In the genomic region with DNA sequence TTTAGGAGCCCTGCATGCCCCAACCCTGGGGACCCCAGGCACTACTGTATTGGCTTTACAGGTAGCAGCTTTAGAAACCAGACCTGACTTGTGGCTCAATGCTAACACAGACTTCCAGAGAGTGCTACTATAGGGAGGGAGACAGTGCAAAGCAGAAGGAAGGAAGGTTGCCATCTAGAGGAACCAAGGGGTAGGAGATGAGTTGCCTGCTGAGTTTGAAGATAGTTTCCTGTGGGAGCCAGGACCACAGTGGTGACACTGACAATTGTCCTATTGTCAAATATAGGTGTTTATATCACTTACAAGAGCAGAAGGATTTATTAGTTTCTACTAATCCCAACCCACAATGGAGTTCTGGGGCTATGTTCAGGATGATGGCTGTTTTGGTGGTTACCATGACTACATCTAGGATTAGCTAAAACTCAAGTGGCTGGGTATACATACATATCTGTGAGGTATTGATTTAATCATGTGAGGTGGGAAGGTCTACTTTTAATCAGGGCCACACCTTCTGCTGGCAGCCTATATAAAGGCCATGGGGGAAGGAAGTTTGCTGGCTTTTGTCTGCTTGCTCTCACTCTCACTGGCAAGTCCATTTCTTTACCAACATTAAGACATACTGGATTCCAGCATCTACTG, we compare ENCODE assay signal across 9 mouse cellular contexts. TPM values are rescaled to one million over a fixed set of nuclear protein-coding genes. Genes with fewer than 3 reads are reported as not detected.
DNase-seq lines count a peak whose midpoint lies in the region; ATAC-seq lines count a peak whose summit lies in the region.
"Had no signal": no experiment of that assay in that cellular context is flagged by ENCODE, and none has a peak within 500 bp of the region (broad histone marks: within the 10 kb centered on the region; RNA-seq: fewer than 3 reads in every experiment).

No protein-coding gene starts in this region.

- peak; percentile 12 to 34 for DNase-seq in cerebellum, adult 18-20 months
- no peak for DNase-seq in cerebellum, adult 9-11 months
- DNase-seq in kidney, adult 8-10 months: peak; percentile 20 to 24
- peak; percentile 24 to 33 for DNase-seq in CD8-positive naive resting alpha-beta T cell, adult 2 months (ENCODE audit: low read depth in 2 of 2, low spot score in 2 of 2)
- DNase-seq in gastrocnemius, postnatal 36 days: no peak

- H3K4me1 ChIP-seq in kidney, embryonic 15.5 days: no peaks in the 10 kb centered on the region
- no peaks in the 10 kb centered on the region for H3K4me1 ChIP-seq in neural tube, embryonic 15.5 days

- no peaks in the 10 kb centered on the region for H3K27me3 ChIP-seq in kidney, embryonic 15.5 days
- no peaks in the 10 kb centered on the region for H3K27me3 ChIP-seq in neural tube, embryonic 15.5 days (replicated peaks)

- H3K9ac ChIP-seq in kidney, embryonic 15.5 days: no peak overlapping the region
- no peak overlapping the region for H3K9ac ChIP-seq in neural tube, embryonic 15.5 days (replicated peaks)

- H3K9me3 ChIP-seq in kidney, embryonic 15.5 days (replicated peaks): no peaks in the 10 kb centered on the region
- H3K9me3 ChIP-seq in neural tube, embryonic 15.5 days (replicated peaks): no peaks in the 10 kb centered on the region
- H3K9me3 ChIP-seq: G1E had no signal

- ATAC-seq in kidney, embryonic 15.5 days (replicated peaks; ENCODE audit: low FRiP score): no peak
- peak; percentile 75 to 80 for ATAC-seq in hematopoietic stem cell, adult 5-6 weeks (replicated peaks in 1 of 2; ENCODE audit: insufficient read depth in 1 of 2, low FRiP score in 2 of 2, low TSS enrichment in 1 of 2, low read depth in 1 of 2, poor library complexity in 2 of 2, severe bottlenecking in 2 of 2)
- peak; percentile 57; the same call in 1 of the 2 replicates for ATAC-seq in neural tube, embryonic 15.5 days (ENCODE audit: low FRiP score)

- H3K4me3 ChIP-seq in kidney, embryonic 15.5 days (replicated peaks): no peak overlapping the region
- no peak overlapping the region for H3K4me3 ChIP-seq in neural tube, embryonic 15.5 days (replicated peaks)

- H3K27ac ChIP-seq in kidney, embryonic 15.5 days: no peak overlapping the region
- H3K27ac ChIP-seq in neural tube, embryonic 15.5 days (replicated peaks): no peak overlapping the region

- intact Hi-C loops in gastrocnemius, postnatal 36 days (cut with DNase I): loop anchor here (1.0 kb wide), 1 partner anchor 165 kb away; a partner anchor contains a TSS

- H3K4me2 ChIP-seq in kidney, embryonic 15.5 days: no peak overlapping the region
- H3K4me2 ChIP-seq in neural tube, embryonic 15.5 days: no peak overlapping the region

- no peaks in the 10 kb centered on the region for H3K36me3 ChIP-seq in kidney, embryonic 15.5 days
- H3K36me3 ChIP-seq in neural tube, embryonic 15.5 days: no peaks in the 10 kb centered on the region
- H3K36me3 ChIP-seq: G1E had no signal

RNA-seq across cellular contexts. Expression of a gene that starts 20.1 kb away (rescaled TPM):
- polyA plus RNA-seq in kidney, embryonic 15.5 days (2015; fragmentation: Nextera tagmentation; extraction: Ambion mirVana): 14.0 and 14.4 TPM in 2 replicates
- 27.3 and 37.4 TPM in 2 replicates for total RNA-seq in hematopoietic stem cell, adult 5-6 weeks (2017)
- polyA plus RNA-seq in neural tube, embryonic 15.5 days (2015; fragmentation: Nextera tagmentation; extraction: Ambion mirVana): 50.4 and 57.4 TPM in 2 replicates
- total RNA-seq in gastrocnemius, postnatal 36 days (2021): 1 to 10 TPM; 1.8 to 2.2 TPM
- polyA plus RNA-seq: G1E had no signal

RNA-seq across cellular contexts. Expression of a gene that starts 37.8 kb away (rescaled TPM):
- polyA plus RNA-seq in kidney, embryonic 15.5 days (2015; fragmentation: Nextera tagmentation; extraction: Ambion mirVana): 0.22 and 0.91 TPM in 2 replicates
- not detected in 2 replicates for total RNA-seq in hematopoietic stem cell, adult 5-6 weeks (2017)
- 1.7 and 3.1 TPM in 2 replicates for polyA plus RNA-seq in neural tube, embryonic 15.5 days (2015; fragmentation: Nextera tagmentation; extraction: Ambion mirVana)
- total RNA-seq in gastrocnemius, postnatal 36 days (2021): not detected
- polyA plus RNA-seq: G1E had no signal

Comparison
In these comparisons a context has a peak if more than half of its experiments do, and no peak if none do; other contexts are left out.
1. DNase-seq: peak in cerebellum, adult 18-20 months (2 of 2), kidney, adult 8-10 months (2 of 2) and CD8-positive naive resting alpha-beta T cell, adult 2 months (2 of 2); none in cerebellum, adult 9-11 months (single experiment) and gastrocnemius, postnatal 36 days (0 of 2).